Mouse (Mus musculus) midbrain, postnatal 0 days (tissue): ENCODE measurements around the gene Itih5. TPM values are rescaled to one million over a fixed set of nuclear protein-coding genes. Genes with fewer than 3 reads are reported as not detected.
A peak's percentile ranks its signal among the peaks of the same experiment; 100 is the strongest.

Source experiments
- ATAC-seq: fragments of 200-750 bp; cut with Nextera tagmentation; 2 replicates; pipeline ENCODE4 v1.8.0; 2017; ENCODE audit warnings: moderate number of reproducible peaks, mild to moderate bottlenecking, moderate TSS enrichment, moderate library complexity; ENCODE audit not compliant: low FRiP score
- DNase-seq: peaks from one replicate; pipeline ENCODE4 v3.0.0-alpha.2; 2015; ENCODE audit warnings: low spot score
- H3K27ac ChIP-seq: fragments of 300-500 bp; sonication (generic); 2 replicates; pipeline ENCODE4 v1.5.1; 2014; ENCODE audit warnings: low read depth, mild to moderate bottlenecking, low read length, mixed read lengths
- H3K27me3 ChIP-seq: fragments of 300-500 bp; sonication (generic); 2 replicates; pipeline ENCODE4 v1.6.1; 2014; ENCODE audit warnings: low read length, control low read depth, mixed read lengths; ENCODE audit not compliant: insufficient read depth
- H3K36me3 ChIP-seq: fragments of 300-500 bp; sonication (generic); 2 replicates; pipeline ENCODE4 v1.6.1; 2014; ENCODE audit warnings: low read length, control low read depth, mixed read lengths; ENCODE audit not compliant: insufficient read depth
- H3K4me1 ChIP-seq: fragments of 300-500 bp; sonication (generic); 2 replicates; pipeline ENCODE4 v1.6.1; 2014; ENCODE audit warnings: mild to moderate bottlenecking, control low read depth, antibody characterized with exemption, low read length, mixed read lengths; ENCODE audit not compliant: insufficient read depth
- H3K4me2 ChIP-seq: fragments of 300-500 bp; sonication (generic); 2 replicates; pipeline ENCODE4 v1.6.1; 2014; ENCODE audit warnings: low read depth, mild to moderate bottlenecking, low read length, mixed read lengths; ENCODE audit not compliant: poor library complexity, severe bottlenecking
- H3K4me3 ChIP-seq: fragments of 300-500 bp; sonication (generic); 2 replicates; pipeline ENCODE4 v1.5.1; 2014; ENCODE audit warnings: low read depth, mild to moderate bottlenecking, low read length, moderate library complexity
- H3K9ac ChIP-seq: fragments of 300-500 bp; sonication (generic); replicated peaks from 2 replicates; pipeline ENCODE4 v1.6.1; 2014; ENCODE audit warnings: mild to moderate bottlenecking, low read length, moderate library complexity, mixed read lengths; ENCODE audit not compliant: poor library complexity, severe bottlenecking
- H3K9me3 ChIP-seq: fragments of 300-500 bp; sonication (generic); 2 replicates; pipeline ENCODE4 v1.6.1; 2016; ENCODE audit warnings: low read length, control low read depth
- CTCF ChIP-seq: IDR thresholded peaks from 2 replicates; pipeline ENCODE4 v1.5.1; 2016; ENCODE audit warnings: antibody characterized with exemption, mild to moderate bottlenecking
- WGBS: fragments of 180-500 bp; shearing (Covaris S2); extraction: QIAGEN DNeasy Blood & Tissue Kit; methylation state at CpG from one replicate; pipeline ENCODE4 v1.1.7; 2014; 5-methylcytosine and 5-hydroxymethylcytosine counted together
- polyA plus RNA-seq: library from polyadenylated mRNA; unstranded; fragments of >200 nt; fragmentation: Nextera tagmentation; extraction: Ambion mirVana; gene quantifications from 2 replicates; pipeline ENCODE4 v1.2.1, GENCODE M21; 2015
- total RNA-seq: library from RNA; depleted of rRNA; stranded (reverse); fragments of >200 nt; gene quantifications from 2 replicates; pipeline ENCODE4 v1.2.3, GENCODE M21; 2014

The Itih5 gene
- total and polyA plus RNA-seq, 2 experiments from 2014 or later = 10.2 to 18.3 TPM

- Histone ChIP-seq H3K27me3 (no peaks in the 10 kb centered on the region), H3K4me2 (no peak overlapping the region), H3K36me3 (no peaks in the 10 kb centered on the region), H3K27ac (no peak overlapping the region), H3K4me1 (no peaks in the 10 kb centered on the region), H3K9me3 (no peaks in the 10 kb centered on the region), H3K4me3 (no peak overlapping the region), H3K9ac (no peak overlapping the region)
- 78% methylated on average over 3 of the region's 3 CpGs for WGBS
- ATAC-seq (no peak), DNase-seq (no peak)
- TF ChIP-seq CTCF = no peak
Observed at GRCm38 (mm10) chr2:10193553-10193952, 40.2 kb downstream of the Itih5 start.

GRCm38 (mm10) chr2:10195162-10195561 lies 41.8 kb downstream of the Itih5 start:
- Histone ChIP-seq H3K9me3 (no peaks in the 10 kb centered on the region), H3K4me2 (no peak overlapping the region)
- peak; percentile 17; the same call in 1 of the 2 replicates for TF ChIP-seq CTCF

DNA sequence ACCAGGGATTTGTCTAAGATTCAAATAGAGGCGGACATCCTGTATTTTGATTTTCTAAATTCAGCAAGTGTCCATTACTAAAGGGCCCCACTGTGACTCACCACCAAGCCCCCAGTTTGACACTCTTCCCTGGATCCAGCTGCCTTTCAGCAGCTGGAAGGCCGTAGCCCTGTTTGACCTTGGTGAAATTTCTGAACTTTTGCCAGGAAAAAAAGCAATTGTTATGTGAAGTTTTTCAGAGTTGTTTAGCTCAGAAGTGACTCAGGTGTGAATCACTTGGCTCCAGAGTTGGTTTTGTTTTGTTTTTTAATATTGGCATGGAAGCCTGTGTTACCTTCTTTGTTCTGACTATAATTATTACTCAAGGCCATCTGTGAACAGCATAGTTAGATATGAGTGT lies 46.0 kb downstream of the Itih5 start:
- Histone ChIP-seq H3K4me2 (no peak overlapping the region), H3K4me1 (no peaks in the 10 kb centered on the region), H3K9me3 (no peaks in the 10 kb centered on the region), H3K9ac (no peak overlapping the region), H3K27me3 (no peaks in the 10 kb centered on the region), H3K27ac (no peak overlapping the region), H3K36me3 (no peaks in the 10 kb centered on the region), H3K4me3 (no peak overlapping the region)
- WGBS = 78% methylated on average over 2 of the region's 2 CpGs
- no peak for ATAC-seq
- DNase-seq = no peak
- no peak for TF ChIP-seq CTCF

More at GRCm38 (mm10) chr2:10195162-10195561, 41.8 kb downstream of the Itih5 start:
- no peak overlapping the region for H3K27ac ChIP-seq
- ATAC-seq (no peak), DNase-seq (no peak)
- WGBS = 78% methylated on average over 3 of the region's 3 CpGs
- no peaks in the 10 kb centered on the region for H3K36me3 ChIP-seq
- no peaks in the 10 kb centered on the region for H3K4me1 ChIP-seq
- no peak overlapping the region for H3K9ac ChIP-seq
- H3K27me3 ChIP-seq = no peaks in the 10 kb centered on the region
- no peak overlapping the region for H3K4me3 ChIP-seq

DNA sequence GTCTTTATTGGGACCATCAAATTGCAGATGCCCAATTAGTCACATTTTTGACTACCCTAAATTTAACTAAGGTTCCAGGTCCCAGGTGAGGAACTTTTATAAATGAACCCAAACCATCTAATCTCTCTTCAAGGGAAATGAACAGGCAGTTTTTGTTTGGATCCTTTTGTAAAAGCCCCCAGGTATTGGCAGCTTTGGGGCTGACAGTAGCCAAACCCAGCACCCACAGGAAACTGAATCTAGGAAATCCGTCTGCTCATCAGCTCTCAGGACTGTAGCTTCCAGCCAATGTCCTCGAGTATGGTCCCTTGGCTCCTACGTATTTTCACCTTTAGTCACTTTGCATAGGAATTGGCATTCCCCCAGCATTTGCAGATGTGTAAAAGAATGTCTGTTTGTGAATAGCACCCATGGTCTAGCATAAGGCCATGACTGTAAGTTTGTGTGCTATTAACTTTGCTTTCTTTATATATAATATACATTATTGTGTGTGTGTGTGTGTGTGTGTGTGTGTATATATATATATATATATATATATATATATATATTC lies 47.4 kb downstream of the Itih5 start:
- no peak overlapping the region for H3K4me3 ChIP-seq

GRCm38 (mm10) chr2:10204301-10204700 lies 50.9 kb downstream of the Itih5 start:
- H3K4me2 ChIP-seq = no peak overlapping the region
- no peaks in the 10 kb centered on the region for H3K36me3 ChIP-seq
- no peaks in the 10 kb centered on the region for H3K4me1 ChIP-seq
- WGBS = 79% methylated on average over 3 of the region's 3 CpGs
- H3K9me3 ChIP-seq = no peaks in the 10 kb centered on the region
- H3K27ac ChIP-seq = no peak overlapping the region
- TF ChIP-seq CTCF = no peak
- no peak overlapping the region for H3K4me3 ChIP-seq
- ATAC-seq (no peak), DNase-seq (peak; percentile 14)
- H3K27me3 ChIP-seq = no peaks in the 10 kb centered on the region
- no peak overlapping the region for H3K9ac ChIP-seq

More for the DNA sequence above, 47.4 kb downstream of the Itih5 start:
- no peak for ATAC-seq
- H3K9me3 ChIP-seq = no peaks in the 10 kb centered on the region
- no peak overlapping the region for H3K27ac ChIP-seq
- H3K4me2 ChIP-seq = no peak overlapping the region
- DNase-seq = no peak
- TF ChIP-seq CTCF = no peak
- H3K27me3 ChIP-seq = no peaks in the 10 kb centered on the region
- WGBS = 66% methylated on average over 3 of the region's 3 CpGs
- H3K9ac ChIP-seq = no peak overlapping the region
- no peaks in the 10 kb centered on the region for H3K4me1 ChIP-seq
- no peaks in the 10 kb centered on the region for H3K36me3 ChIP-seq

DNA sequence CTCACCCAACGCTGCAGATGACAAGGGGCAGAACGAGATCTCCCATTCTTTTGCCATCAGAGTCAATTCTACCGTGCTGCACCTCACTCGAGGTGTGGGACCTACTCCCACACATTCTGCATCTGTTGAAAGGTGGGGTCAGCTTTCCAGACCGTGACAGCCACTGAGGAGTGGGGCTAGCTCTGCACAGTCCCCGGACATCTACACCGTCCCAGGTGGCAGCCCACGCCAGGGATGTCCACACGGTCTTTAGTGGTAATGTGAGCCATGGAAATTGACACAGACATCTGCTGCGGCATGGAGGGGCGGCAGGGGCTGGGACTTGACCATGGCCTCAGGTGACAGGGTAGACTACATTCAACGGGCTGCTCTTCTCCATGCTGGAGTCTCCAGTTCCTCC lies 60.1 kb downstream of the Itih5 start:
- 87% methylated on average over 12 of the region's 12 CpGs for WGBS
- no peaks in the 10 kb centered on the region for H3K36me3 ChIP-seq
- no peaks in the 10 kb centered on the region for H3K27me3 ChIP-seq
- DNase-seq (no peak), ATAC-seq (no peak)
- H3K27ac ChIP-seq = no peak overlapping the region
- H3K9me3 ChIP-seq = no peaks in the 10 kb centered on the region
- H3K9ac ChIP-seq = no peak overlapping the region
- H3K4me1 ChIP-seq = no peaks in the 10 kb centered on the region
- TF ChIP-seq CTCF = no peak
- no peak overlapping the region for H3K4me3 ChIP-seq
- H3K4me2 ChIP-seq = no peak overlapping the region
